Mouse (Mus musculus): ENCODE data around the gene Ddx27. TPM values are rescaled to one million over a fixed set of nuclear protein-coding genes. Genes with fewer than 3 reads are reported as not detected.

Ddx27 gene
- total RNA-seq, 1 experiment, result 132 TPM

- no peak for TF ChIP-seq HCFC1 (IDR thresholded peaks at IDR 0.05; ENCODE audit: borderline replicate concordance, insufficient read depth, low read length)
- no peak for TF ChIP-seq ZNF384 (IDR thresholded peaks at IDR 0.05; ENCODE audit: low read depth, low read length)
- TF ChIP-seq CHD2 (IDR thresholded peaks at IDR 0.05; ENCODE audit: low read depth, low read length), result no peak
- TF ChIP-seq MAFK (IDR thresholded peaks at IDR 0.05; ENCODE audit: insufficient read depth, low read depth, low read length), result no peak
- TF ChIP-seq ZC3H11A (IDR thresholded peaks at IDR 0.05; ENCODE audit: borderline replicate concordance, low read depth, low read length), result no peak
- no peak overlapping the region for H3K4me3 ChIP-seq (ENCODE audit: insufficient read depth in 1 of 2, low read depth in 1 of 2, low read length in 2 of 2, poor library complexity in 1 of 2, severe bottlenecking in 1 of 2)
- H3K9ac ChIP-seq (ENCODE audit: insufficient read depth, low read depth, low read length, poor library complexity, severe bottlenecking), result no peak overlapping the region
- DNase-seq (ENCODE audit: low read depth, low spot score), result no peak
- H3K27ac ChIP-seq (ENCODE audit: insufficient read depth, low read depth, low read length, poor library complexity, severe bottlenecking), result no peak overlapping the region
- H3K36me3 ChIP-seq (ENCODE audit: control insufficient read depth, insufficient read depth, low read length, poor library complexity, severe bottlenecking), result no peaks in the 10 kb centered on the region
- no peaks in the 10 kb centered on the region for H3K9me3 ChIP-seq (ENCODE audit: control insufficient read depth, insufficient read depth, low read depth, low read length)
- in situ Hi-C loops (cut with MboI; ENCODE audit: low sequenced_read_pairs in 2 of 2, unreplicated experiment in 2 of 2), result no loop called here
- no peaks in the 10 kb centered on the region for H3K4me1 ChIP-seq (ENCODE audit: control insufficient read depth in 2 of 2, insufficient read depth in 2 of 2, low read length in 2 of 2, poor library complexity in 1 of 2)
Measured at GRCm38 (mm10) chr2:167010546-167010945, 4.4 kb upstream of the Ddx27 start.

GRCm38 (mm10) chr2:167015382-167015718 lies 357 bp downstream of the Ddx27 start:
- no peak for DNase-seq (ENCODE audit: low read depth, low spot score)
- in situ Hi-C loops (cut with MboI; ENCODE audit: low sequenced_read_pairs in 2 of 2, unreplicated experiment in 2 of 2), result no loop called here
- H3K27ac ChIP-seq (ENCODE audit: insufficient read depth, low read depth, low read length, poor library complexity, severe bottlenecking), result peak overlapping the region; percentile 64
- H3K36me3 ChIP-seq (ENCODE audit: control insufficient read depth, insufficient read depth, low read length, poor library complexity, severe bottlenecking), result peaks cover 22% of the 10 kb centered on the region
- H3K9me3 ChIP-seq (ENCODE audit: control insufficient read depth, insufficient read depth, low read depth, low read length), result no peaks in the 10 kb centered on the region
- H3K4me3 ChIP-seq (ENCODE audit: insufficient read depth in 1 of 2, low read depth in 1 of 2, low read length in 2 of 2, poor library complexity in 1 of 2, severe bottlenecking in 1 of 2), result peak overlapping the region; percentile 91 to 94
- peak overlapping the region; percentile 97 for H3K9ac ChIP-seq (ENCODE audit: insufficient read depth, low read depth, low read length, poor library complexity, severe bottlenecking)
- peaks cover 3 to 6% of the 10 kb centered on the region in 2 experiments; a peak in 3 of 4 replicates for H3K4me1 ChIP-seq (ENCODE audit: control insufficient read depth in 2 of 2, insufficient read depth in 2 of 2, low read length in 2 of 2, poor library complexity in 1 of 2)
- TF ChIP-seq ZC3H11A (IDR thresholded peaks at IDR 0.05; ENCODE audit: borderline replicate concordance, low read depth, low read length) (no peak), HCFC1 (IDR thresholded peaks at IDR 0.05; ENCODE audit: borderline replicate concordance, insufficient read depth, low read length) (no peak), ZNF384 (IDR thresholded peaks at IDR 0.05; ENCODE audit: low read depth, low read length) (no peak), CHD2 (IDR thresholded peaks at IDR 0.05; ENCODE audit: low read depth, low read length) (no peak), MAFK (IDR thresholded peaks at IDR 0.05; ENCODE audit: insufficient read depth, low read depth, low read length) (no peak)

- TF ChIP-seq HCFC1 (IDR thresholded peaks at IDR 0.05; ENCODE audit: borderline replicate concordance, insufficient read depth, low read length) (no peak), CHD2 (IDR thresholded peaks at IDR 0.05; ENCODE audit: low read depth, low read length) (no peak), MAFK (IDR thresholded peaks at IDR 0.05; ENCODE audit: insufficient read depth, low read depth, low read length) (no peak), ZC3H11A (IDR thresholded peaks at IDR 0.05; ENCODE audit: borderline replicate concordance, low read depth, low read length) (no peak), ZNF384 (IDR thresholded peaks at IDR 0.05; ENCODE audit: low read depth, low read length) (no peak)
- Histone ChIP-seq H3K4me3 (ENCODE audit: insufficient read depth in 1 of 2, low read depth in 1 of 2, low read length in 2 of 2, poor library complexity in 1 of 2, severe bottlenecking in 1 of 2) (no peak overlapping the region), H3K4me1 (ENCODE audit: control insufficient read depth in 2 of 2, insufficient read depth in 2 of 2, low read length in 2 of 2, poor library complexity in 1 of 2) (peaks cover 3 to 6% of the 10 kb centered on the region in 2 experiments; a peak in 3 of 4 replicates), H3K9me3 (ENCODE audit: control insufficient read depth, insufficient read depth, low read depth, low read length) (no peaks in the 10 kb centered on the region), H3K36me3 (ENCODE audit: control insufficient read depth, insufficient read depth, low read length, poor library complexity, severe bottlenecking) (peaks cover 41% of the 10 kb centered on the region), H3K9ac (ENCODE audit: insufficient read depth, low read depth, low read length, poor library complexity, severe bottlenecking) (no peak overlapping the region), H3K27ac (ENCODE audit: insufficient read depth, low read depth, low read length, poor library complexity, severe bottlenecking) (no peak overlapping the region)
- in situ Hi-C loops (cut with MboI; ENCODE audit: low sequenced_read_pairs in 2 of 2, unreplicated experiment in 2 of 2), result no loop called here
- DNase-seq (ENCODE audit: low read depth, low spot score), result no peak
Measured at GRCm38 (mm10) chr2:167019396-167019795, 4.4 kb downstream of the Ddx27 start.

GRCm38 (mm10) chr2:167028553-167028952 lies 13.6 kb downstream of the Ddx27 start:
- Histone ChIP-seq H3K4me1 (ENCODE audit: control insufficient read depth in 2 of 2, insufficient read depth in 2 of 2, low read length in 2 of 2, poor library complexity in 1 of 2) (no peaks in the 10 kb centered on the region; a peak in 1 of 4 replicates), H3K9ac (ENCODE audit: insufficient read depth, low read depth, low read length, poor library complexity, severe bottlenecking) (no peak overlapping the region), H3K36me3 (ENCODE audit: control insufficient read depth, insufficient read depth, low read length, poor library complexity, severe bottlenecking) (peaks cover 72% of the 10 kb centered on the region), H3K4me3 (ENCODE audit: insufficient read depth in 1 of 2, low read depth in 1 of 2, low read length in 2 of 2, poor library complexity in 1 of 2, severe bottlenecking in 1 of 2) (no peak overlapping the region), H3K9me3 (ENCODE audit: control insufficient read depth, insufficient read depth, low read depth, low read length) (no peaks in the 10 kb centered on the region), H3K27ac (ENCODE audit: insufficient read depth, low read depth, low read length, poor library complexity, severe bottlenecking) (no peak overlapping the region)
- no peak for DNase-seq (ENCODE audit: low read depth, low spot score)
- in situ Hi-C loops (cut with MboI; ENCODE audit: low sequenced_read_pairs in 2 of 2, unreplicated experiment in 2 of 2), result no loop called here
- TF ChIP-seq CHD2 (IDR thresholded peaks at IDR 0.05; ENCODE audit: low read depth, low read length), result no peak
- no peak for TF ChIP-seq HCFC1 (IDR thresholded peaks at IDR 0.05; ENCODE audit: borderline replicate concordance, insufficient read depth, low read length)
- no peak for TF ChIP-seq ZNF384 (IDR thresholded peaks at IDR 0.05; ENCODE audit: low read depth, low read length)
- no peak for TF ChIP-seq MAFK (IDR thresholded peaks at IDR 0.05; ENCODE audit: insufficient read depth, low read depth, low read length)
- no peak for TF ChIP-seq ZC3H11A (IDR thresholded peaks at IDR 0.05; ENCODE audit: borderline replicate concordance, low read depth, low read length)

GRCm38 (mm10) chr2:167030507-167030906 lies 15.5 kb downstream of the Ddx27 start:
- in situ Hi-C loops (cut with MboI; ENCODE audit: low sequenced_read_pairs in 2 of 2, unreplicated experiment in 2 of 2), result no loop called here
- no peak for TF ChIP-seq HCFC1 (IDR thresholded peaks at IDR 0.05; ENCODE audit: borderline replicate concordance, insufficient read depth, low read length)
- no peak for TF ChIP-seq ZNF384 (IDR thresholded peaks at IDR 0.05; ENCODE audit: low read depth, low read length)
- no peak for TF ChIP-seq CHD2 (IDR thresholded peaks at IDR 0.05; ENCODE audit: low read depth, low read length)
- no peak for TF ChIP-seq ZC3H11A (IDR thresholded peaks at IDR 0.05; ENCODE audit: borderline replicate concordance, low read depth, low read length)
- no peak for TF ChIP-seq MAFK (IDR thresholded peaks at IDR 0.05; ENCODE audit: insufficient read depth, low read depth, low read length)
- Histone ChIP-seq H3K4me3 (ENCODE audit: insufficient read depth in 1 of 2, low read depth in 1 of 2, low read length in 2 of 2, poor library complexity in 1 of 2, severe bottlenecking in 1 of 2) (no peak overlapping the region), H3K9ac (ENCODE audit: insufficient read depth, low read depth, low read length, poor library complexity, severe bottlenecking) (no peak overlapping the region), H3K9me3 (ENCODE audit: control insufficient read depth, insufficient read depth, low read depth, low read length) (no peaks in the 10 kb centered on the region), H3K27ac (ENCODE audit: insufficient read depth, low read depth, low read length, poor library complexity, severe bottlenecking) (no peak overlapping the region), H3K36me3 (ENCODE audit: control insufficient read depth, insufficient read depth, low read length, poor library complexity, severe bottlenecking) (peaks cover 76% of the 10 kb centered on the region), H3K4me1 (ENCODE audit: control insufficient read depth in 2 of 2, insufficient read depth in 2 of 2, low read length in 2 of 2, poor library complexity in 1 of 2) (no peaks in the 10 kb centered on the region; a peak in 1 of 4 replicates)
- no peak for DNase-seq (ENCODE audit: low read depth, low spot score)

Measured in ES-E14 (cell line).